Mouse (Mus musculus) heart, postnatal 4 days (tissue): ENCODE measurements around the gene P4hb. TPM values are rescaled to one million over a fixed set of nuclear protein-coding genes. Genes with fewer than 3 reads are reported as not detected.
"Not testable (repeated sequence)": the region's sequence is repeated elsewhere in the genome, so short reads cannot be mapped to it uniquely, and the experiment has no call there.

Source experiments
- DNase-seq: peaks from one replicate; pipeline ENCODE4 v3.0.0; 2021
- total RNA-seq, 2 experiments: library from RNA; stranded (reverse); gene quantifications; 2 replicates each; pipeline ENCODE4 v1.2.3; 2021

Gene P4hb
- total RNA-seq, 2 experiments from 2014 or later, result 353 to 365 TPM

GRCm38 (mm10) chr11:120571122-120571521 lies 1.9 kb downstream of the P4hb start:
- no peak for DNase-seq

GRCm38 (mm10) chr11:120568324-120568723 lies 4.7 kb downstream of the P4hb start:
- no peak for DNase-seq

GRCm38 (mm10) chr11:120565114-120565513 lies 7.9 kb downstream of the P4hb start:
- no peak for DNase-seq

- DNase-seq, result no peak
These were observed 10.1 kb downstream of the P4hb start for GRCm38 (mm10) chr11:120562949-120563348.

- no peak for DNase-seq
These were observed 11.9 kb downstream of the P4hb start for GRCm38 (mm10) chr11:120560952-120561728.

- not testable (repeated sequence) for DNase-seq
These were observed 14.2 kb downstream of the P4hb start for GRCm38 (mm10) chr11:120558843-120559242.

GRCm38 (mm10) chr11:120555260-120555659 lies 17.8 kb downstream of the P4hb start:
- no peak for DNase-seq

- DNase-seq, result peak; percentile 47
These were observed 18.2 kb downstream of the P4hb start for GRCm38 (mm10) chr11:120554834-120555233.

- no peak for DNase-seq
These were observed 20.3 kb downstream of the P4hb start for GRCm38 (mm10) chr11:120552736-120553135.

GRCm38 (mm10) chr11:120550810-120551440 lies 22.1 kb downstream of the P4hb start, which contains the start of gene Ppp1r27:
Gene Ppp1r27 (minus strand): TSS chr11:120551132.
- DNase-seq, result no peak

- no peak for DNase-seq
These were observed 22.9 kb downstream of the P4hb start for GRCm38 (mm10) chr11:120549986-120550809.

- peak; percentile 96 for DNase-seq
These were observed 23.7 kb downstream of the P4hb start, which contains the start of gene Mcrip1 for GRCm38 (mm10) chr11:120549168-120549945. Gene Mcrip1 (minus strand): TSS chr11:120549727.

GRCm38 (mm10) chr11:120548786-120549167 lies 24.3 kb downstream of the P4hb start:
- no peak for DNase-seq

GRCm38 (mm10) chr11:120548214-120548613 lies 24.8 kb downstream of the P4hb start:
- DNase-seq, result no peak

- DNase-seq, result peak; percentile 48
These were observed 25.6 kb downstream of the P4hb start for GRCm38 (mm10) chr11:120547469-120547868.

GRCm38 (mm10) chr11:120545964-120546363 lies 27.1 kb downstream of the P4hb start:
- peak; percentile 27 for DNase-seq

GRCm38 (mm10) chr11:120542376-120542775 lies 30.7 kb downstream of the P4hb start:
- no peak for DNase-seq

GRCm38 (mm10) chr11:120541907-120542306 lies 31.1 kb downstream of the P4hb start:
- peak; percentile 78 for DNase-seq

- DNase-seq, result no peak
These were observed 33.6 kb downstream of the P4hb start for GRCm38 (mm10) chr11:120539285-120540014.

- DNase-seq, result no peak
These were observed 34.1 kb downstream of the P4hb start for GRCm38 (mm10) chr11:120538955-120539284.

- peak; percentile 90 for DNase-seq
These were observed 34.6 kb downstream of the P4hb start for GRCm38 (mm10) chr11:120538485-120538884.
